Mouse (Mus musculus) midbrain, postnatal 0 days (tissue): ENCODE measurements around the gene Ptpn3. TPM values are rescaled to one million over a fixed set of nuclear protein-coding genes. Genes with fewer than 3 reads are reported as not detected.

ENCODE experiments used
- ATAC-seq: fragments of 200-750 bp; cut with Nextera tagmentation; 2 replicates; pipeline ENCODE4 v1.8.0; 2017; ENCODE audit warnings: moderate number of reproducible peaks, mild to moderate bottlenecking, moderate TSS enrichment, moderate library complexity; ENCODE audit not compliant: low FRiP score
- DNase-seq: peaks from one replicate; pipeline ENCODE4 v3.0.0-alpha.2; 2015; ENCODE audit warnings: low spot score
- H3K27ac ChIP-seq: fragments of 300-500 bp; sonication (generic); 2 replicates; pipeline ENCODE4 v1.5.1; 2014; ENCODE audit warnings: low read depth, mild to moderate bottlenecking, low read length, mixed read lengths
- H3K27me3 ChIP-seq: fragments of 300-500 bp; sonication (generic); 2 replicates; pipeline ENCODE4 v1.6.1; 2014; ENCODE audit warnings: low read length, control low read depth, mixed read lengths; ENCODE audit not compliant: insufficient read depth
- H3K36me3 ChIP-seq: fragments of 300-500 bp; sonication (generic); 2 replicates; pipeline ENCODE4 v1.6.1; 2014; ENCODE audit warnings: low read length, control low read depth, mixed read lengths; ENCODE audit not compliant: insufficient read depth
- H3K4me1 ChIP-seq: fragments of 300-500 bp; sonication (generic); 2 replicates; pipeline ENCODE4 v1.6.1; 2014; ENCODE audit warnings: mild to moderate bottlenecking, control low read depth, antibody characterized with exemption, low read length, mixed read lengths; ENCODE audit not compliant: insufficient read depth
- H3K4me2 ChIP-seq: fragments of 300-500 bp; sonication (generic); 2 replicates; pipeline ENCODE4 v1.6.1; 2014; ENCODE audit warnings: low read depth, mild to moderate bottlenecking, low read length, mixed read lengths; ENCODE audit not compliant: poor library complexity, severe bottlenecking
- H3K4me3 ChIP-seq: fragments of 300-500 bp; sonication (generic); 2 replicates; pipeline ENCODE4 v1.5.1; 2014; ENCODE audit warnings: low read depth, mild to moderate bottlenecking, low read length, moderate library complexity
- H3K9ac ChIP-seq: fragments of 300-500 bp; sonication (generic); replicated peaks from 2 replicates; pipeline ENCODE4 v1.6.1; 2014; ENCODE audit warnings: mild to moderate bottlenecking, low read length, moderate library complexity, mixed read lengths; ENCODE audit not compliant: poor library complexity, severe bottlenecking
- H3K9me3 ChIP-seq: fragments of 300-500 bp; sonication (generic); 2 replicates; pipeline ENCODE4 v1.6.1; 2016; ENCODE audit warnings: low read length, control low read depth
- CTCF ChIP-seq: IDR thresholded peaks from 2 replicates; pipeline ENCODE4 v1.5.1; 2016; ENCODE audit warnings: antibody characterized with exemption, mild to moderate bottlenecking
- WGBS: fragments of 180-500 bp; shearing (Covaris S2); extraction: QIAGEN DNeasy Blood & Tissue Kit; methylation state at CpG from one replicate; pipeline ENCODE4 v1.1.7; 2014; 5-methylcytosine and 5-hydroxymethylcytosine counted together
- polyA plus RNA-seq: library from polyadenylated mRNA; unstranded; fragments of >200 nt; fragmentation: Nextera tagmentation; extraction: Ambion mirVana; gene quantifications from 2 replicates; pipeline ENCODE4 v1.2.1, GENCODE M21; 2015
- total RNA-seq: library from RNA; depleted of rRNA; stranded (reverse); fragments of >200 nt; gene quantifications from 2 replicates; pipeline ENCODE4 v1.2.3, GENCODE M21; 2014

Gene Ptpn3
- total and polyA plus RNA-seq, 2 experiments from 2014 or later = 1.9 to 6.2 TPM

DNA sequence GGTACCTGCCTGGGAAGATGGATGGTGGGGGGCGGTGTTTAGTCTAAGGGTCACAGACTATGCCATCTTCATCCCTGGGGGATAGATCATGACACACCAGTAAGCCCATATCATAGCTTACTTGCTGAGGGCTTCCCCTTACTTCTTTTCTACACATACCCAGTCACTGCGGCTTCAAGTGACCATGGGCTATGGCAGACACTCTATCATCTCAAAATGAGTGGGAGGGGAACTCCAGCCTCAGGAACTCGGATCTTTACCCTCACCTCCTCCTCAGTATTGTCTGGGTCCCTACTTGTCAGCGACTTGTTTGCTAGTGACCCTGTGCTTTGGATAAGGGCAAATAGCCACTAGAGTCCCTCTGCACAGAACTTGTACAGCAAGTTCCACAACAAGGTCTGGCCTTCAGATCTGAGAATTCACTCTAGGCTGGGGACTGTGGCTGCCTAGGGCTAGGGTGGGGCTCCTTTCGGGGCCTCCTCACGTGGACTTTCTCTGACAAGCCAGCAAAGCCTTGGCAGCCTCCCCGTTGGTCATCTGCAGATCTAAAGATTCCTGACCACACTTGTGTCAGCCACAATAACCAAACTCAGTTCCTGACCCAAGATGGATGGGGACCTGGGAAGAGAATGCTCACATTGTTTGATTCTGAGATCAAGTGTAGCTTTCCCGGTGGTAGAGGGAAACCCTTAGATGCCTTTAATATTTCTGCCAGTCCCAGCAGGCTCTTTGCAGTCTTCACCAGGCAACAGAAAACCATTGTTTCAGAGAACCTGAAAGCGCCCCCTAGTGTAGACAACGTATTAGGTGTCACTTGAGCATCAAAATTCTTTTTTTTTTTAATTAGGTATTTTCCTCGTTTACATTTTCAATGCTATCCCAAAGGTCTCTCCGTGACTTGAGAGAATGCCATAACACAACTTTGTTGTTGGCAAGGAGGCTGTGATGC is 134.4 kb downstream of the Ptpn3 start:
- H3K4me2 ChIP-seq = no peak overlapping the region
- no peaks in the 10 kb centered on the region for H3K9me3 ChIP-seq
- DNase-seq (peak; percentile 53), ATAC-seq (no peak)
- H3K4me3 ChIP-seq = no peak overlapping the region
- TF ChIP-seq CTCF = peak; percentile 41
- H3K36me3 ChIP-seq = no peaks in the 10 kb centered on the region
- H3K4me1 ChIP-seq = no peaks in the 10 kb centered on the region
- H3K27me3 ChIP-seq = no peaks in the 10 kb centered on the region
- H3K27ac ChIP-seq = no peak overlapping the region
- no peak overlapping the region for H3K9ac ChIP-seq
- WGBS = 62% methylated on average over 12 of the region's 12 CpGs

DNA sequence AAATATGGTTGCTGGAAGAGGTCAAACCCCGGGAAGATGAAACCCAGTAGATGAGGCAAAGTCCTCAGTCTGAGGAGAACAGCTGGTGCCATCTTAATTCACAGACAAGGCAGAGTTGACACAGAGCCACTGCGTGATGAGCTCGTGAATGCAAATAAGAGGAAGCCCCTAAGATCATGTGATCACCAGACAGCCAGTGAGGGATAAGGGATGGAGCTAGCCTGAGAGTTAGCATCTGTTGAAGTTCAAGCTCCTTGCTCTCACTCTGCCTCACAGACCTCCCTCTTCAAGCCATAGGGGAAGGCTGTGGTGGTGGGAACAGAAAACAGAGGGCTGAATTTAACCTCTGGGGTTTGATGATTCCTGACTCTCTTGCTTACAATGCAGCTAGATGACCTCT is 136.0 kb downstream of the Ptpn3 start:
- Histone ChIP-seq H3K27me3 (no peaks in the 10 kb centered on the region), H3K4me3 (no peak overlapping the region), H3K4me1 (no peaks in the 10 kb centered on the region), H3K9ac (no peak overlapping the region), H3K9me3 (no peaks in the 10 kb centered on the region), H3K4me2 (no peak overlapping the region), H3K36me3 (no peaks in the 10 kb centered on the region), H3K27ac (no peak overlapping the region)
- ATAC-seq (no peak), DNase-seq (no peak)
- WGBS = 63% methylated on average over 3 of the region's 3 CpGs
- TF ChIP-seq CTCF = no peak

DNA sequence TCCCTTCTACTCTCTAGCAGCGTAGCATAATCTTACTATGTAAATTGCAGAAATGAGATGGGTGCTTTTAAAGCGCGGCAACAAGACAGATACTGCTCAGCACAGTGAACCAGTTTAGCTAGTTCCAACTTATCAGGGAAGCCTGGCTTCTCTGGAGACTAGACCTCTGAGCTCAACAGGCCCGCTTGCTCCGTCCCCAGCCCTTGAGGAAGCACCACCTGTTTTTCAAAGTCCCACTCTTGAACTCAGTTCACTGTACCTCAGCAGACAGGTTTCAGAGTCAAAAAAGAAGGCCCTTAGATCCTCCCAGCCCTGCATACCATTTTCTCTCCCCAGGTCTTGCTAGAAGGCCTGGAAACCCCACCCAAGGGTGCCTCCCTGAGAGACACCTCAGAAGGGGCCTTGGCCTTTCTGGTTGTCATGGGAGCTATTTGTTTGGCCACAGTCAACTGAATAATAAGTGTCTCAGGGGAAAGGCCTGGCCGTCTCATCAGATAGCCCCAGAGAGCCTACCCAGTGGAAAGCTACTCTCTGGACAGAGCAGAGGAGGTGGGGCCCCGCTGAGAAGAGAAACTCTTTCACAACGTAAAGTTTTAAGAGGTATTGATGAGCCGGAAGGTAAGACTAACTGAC is 136.9 kb downstream of the Ptpn3 start:
- Histone ChIP-seq H3K9ac (no peak overlapping the region), H3K4me2 (no peak overlapping the region), H3K4me1 (no peaks in the 10 kb centered on the region), H3K9me3 (no peaks in the 10 kb centered on the region), H3K36me3 (no peaks in the 10 kb centered on the region), H3K27me3 (no peaks in the 10 kb centered on the region), H3K27ac (no peak overlapping the region), H3K4me3 (no peak overlapping the region)
- no peak for TF ChIP-seq CTCF
- WGBS = 88% methylated on average over 9 of the region's 9 CpGs
- ATAC-seq (no peak), DNase-seq (no peak)

DNA sequence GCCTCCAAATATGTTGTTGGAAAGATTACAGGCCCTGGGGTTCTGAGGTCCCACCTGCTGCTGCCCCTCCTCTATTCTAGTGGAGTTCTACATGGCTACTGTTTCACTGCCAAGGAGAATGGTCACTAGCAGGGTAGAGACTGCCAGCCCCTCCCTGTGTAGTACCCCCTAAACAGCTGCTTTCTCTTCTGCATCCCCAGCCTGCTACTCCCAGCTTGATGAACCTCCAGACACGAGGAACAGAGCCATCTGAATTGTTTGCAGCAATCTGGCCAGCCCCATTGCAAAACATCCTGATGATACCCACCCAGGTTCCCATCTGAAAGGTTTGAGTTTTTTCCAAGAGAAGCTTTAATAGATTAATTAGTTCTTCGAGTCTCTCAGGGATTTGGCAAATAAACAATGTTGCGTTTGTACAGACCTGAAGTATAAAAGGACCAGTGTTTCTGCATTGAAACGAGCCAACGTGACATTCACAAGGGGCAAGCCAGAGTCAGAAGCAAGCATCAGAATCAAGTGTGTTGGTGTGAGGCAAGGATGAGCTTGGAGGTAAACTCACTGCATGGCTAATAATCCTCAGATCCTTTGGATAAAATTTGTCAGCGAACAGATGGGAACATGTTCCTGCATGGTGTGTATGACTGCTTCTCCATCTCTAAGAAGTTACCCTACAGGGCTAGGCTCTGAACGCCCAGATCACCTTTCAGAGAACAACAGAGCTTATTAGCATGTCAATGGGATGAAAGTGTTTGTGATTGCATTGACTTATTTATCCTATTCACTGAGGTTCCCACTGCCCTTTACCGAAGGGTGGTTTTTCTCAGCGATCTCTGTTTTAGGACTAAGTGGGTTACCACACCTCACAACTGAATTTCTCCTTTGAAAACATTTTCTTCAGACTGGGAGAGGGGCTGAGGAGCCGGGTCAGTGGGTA is 138.6 kb downstream of the Ptpn3 start:
- TF ChIP-seq CTCF = no peak
- DNase-seq = peak; percentile 58
- Histone ChIP-seq H3K27ac (no peak overlapping the region), H3K9ac (no peak overlapping the region), H3K27me3 (no peaks in the 10 kb centered on the region), H3K36me3 (no peaks in the 10 kb centered on the region), H3K9me3 (no peaks in the 10 kb centered on the region), H3K4me2 (no peak overlapping the region), H3K4me3 (no peak overlapping the region), H3K4me1 (no peaks in the 10 kb centered on the region)
- ATAC-seq = peak; percentile 47; the same call in 1 of the 2 replicates
- WGBS = 27% methylated on average over 10 of the region's 10 CpGs

DNA sequence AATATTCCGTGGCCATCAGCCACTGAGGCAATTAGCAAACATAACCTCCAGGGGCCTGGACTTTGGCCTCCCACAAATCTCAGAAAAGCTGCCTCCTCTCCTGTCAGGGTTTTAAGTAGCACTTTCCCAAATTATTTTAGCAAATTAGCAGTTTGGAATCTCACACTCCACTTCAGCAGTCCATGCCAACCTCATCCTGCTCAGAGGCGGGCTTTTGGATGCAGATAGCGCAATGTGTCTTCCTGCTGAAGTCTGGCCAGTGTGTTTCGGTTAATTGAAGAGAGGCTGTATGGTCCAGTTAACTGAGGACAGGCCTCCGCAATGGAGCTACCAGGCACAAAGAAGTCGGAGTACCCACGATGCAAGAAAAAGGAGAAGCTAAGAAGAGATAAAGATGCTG is 141.1 kb downstream of the Ptpn3 start:
- Histone ChIP-seq H3K4me2 (no peak overlapping the region), H3K27ac (no peak overlapping the region), H3K9ac (no peak overlapping the region), H3K27me3 (no peaks in the 10 kb centered on the region), H3K4me3 (no peak overlapping the region), H3K36me3 (no peaks in the 10 kb centered on the region), H3K4me1 (no peaks in the 10 kb centered on the region), H3K9me3 (no peaks in the 10 kb centered on the region)
- ATAC-seq (no peak), DNase-seq (no peak)
- no peak for TF ChIP-seq CTCF
- WGBS = 88% methylated on average over 7 of the region's 7 CpGs
